Mouse (Mus musculus) fibroblast of lung, adult 2 months (primary cell): ENCODE measurements around the gene Tec.

ENCODE experiments used
- DNase-seq: peaks from one replicate; pipeline ENCODE4 v3.0.0-alpha.2; 2011; ENCODE audit warnings: low read depth

Gene Tec

DNA sequence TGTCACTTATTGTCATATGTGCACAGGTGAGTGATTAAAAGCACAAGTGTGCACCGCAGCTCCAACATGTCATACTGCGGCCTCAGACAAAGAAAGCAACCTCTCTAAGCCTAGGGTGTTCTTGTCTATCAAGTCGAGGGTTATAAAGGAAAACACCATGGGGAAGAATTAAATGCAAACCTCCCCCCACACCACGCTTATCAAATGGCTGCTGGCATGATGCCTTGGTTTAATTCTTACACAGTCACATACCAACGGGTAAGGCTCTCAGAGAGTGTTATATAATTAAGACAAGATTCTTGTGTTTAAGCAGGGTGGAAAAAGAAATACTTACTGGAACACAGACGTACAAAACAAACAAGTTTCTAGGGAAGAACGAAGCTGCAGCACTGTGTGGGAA lies 132.5 kb downstream of the Tec start:
- DNase-seq: no peak

DNA sequence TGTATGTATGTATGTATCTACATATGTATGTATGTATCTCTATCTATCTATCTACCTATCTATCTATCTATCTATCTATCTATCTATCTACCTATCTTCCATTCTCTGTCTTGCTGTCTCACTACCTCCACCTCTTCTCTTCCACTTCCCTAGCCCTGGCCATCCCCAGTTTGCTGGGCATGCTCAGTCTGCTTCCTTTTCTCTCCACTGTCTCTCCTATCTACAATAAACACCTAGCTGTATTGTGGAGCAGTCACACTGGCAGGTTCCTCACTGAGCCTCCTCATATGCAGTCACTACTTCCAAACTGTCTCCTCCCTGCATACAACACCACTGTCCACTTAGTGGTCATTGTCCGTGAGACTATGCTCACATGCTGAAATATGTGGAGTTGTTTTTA lies 135.4 kb downstream of the Tec start:
- DNase-seq: no peak

- DNase-seq: peak; percentile 14
Measured at GRCm38 (mm10) chr5:72725404-72725803, 142.9 kb downstream of the Tec start.

GRCm38 (mm10) chr5:72723429-72723828 lies 144.9 kb downstream of the Tec start:
- DNase-seq: no peak

GRCm38 (mm10) chr5:72720587-72720986 lies 147.7 kb downstream of the Tec start:
- DNase-seq: no peak

DNA sequence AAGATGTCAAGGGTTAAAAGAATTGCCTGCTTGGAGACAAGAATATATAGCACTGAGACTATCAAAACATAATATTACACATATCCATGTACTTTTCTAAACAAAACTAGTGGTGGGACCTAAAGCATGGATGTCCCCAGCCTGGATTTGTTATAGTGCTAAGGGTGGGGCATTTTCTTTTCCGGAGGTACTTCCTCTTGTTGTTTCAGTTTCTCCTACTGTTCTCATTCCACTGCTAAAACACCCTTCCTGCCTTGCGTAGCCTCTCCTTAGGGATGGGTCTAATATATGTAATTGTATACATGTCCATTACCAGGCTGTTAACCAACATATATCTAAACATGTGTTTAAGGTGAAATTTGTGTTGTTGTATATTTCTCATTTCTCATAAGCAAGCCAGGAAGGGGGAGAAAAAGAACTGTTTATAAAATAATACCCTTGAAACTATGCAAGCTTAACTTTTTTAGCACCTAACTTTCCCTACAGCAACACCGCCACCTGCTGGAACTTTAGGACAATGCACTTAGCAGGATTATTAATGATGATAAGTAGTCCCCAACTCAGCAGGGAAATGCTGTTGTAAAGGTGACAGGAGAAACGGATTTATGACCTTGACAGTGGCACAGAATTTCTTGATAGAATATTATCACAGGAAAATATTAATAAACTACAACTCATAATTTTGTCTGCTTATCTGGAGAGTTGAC lies 157.6 kb downstream of the Tec start:
- no peak for DNase-seq

- no peak for DNase-seq
Measured at GRCm38 (mm10) chr5:72709976-72710375, 158.3 kb downstream of the Tec start.

- no peak for DNase-seq
Measured at GRCm38 (mm10) chr5:72709451-72709850, 158.8 kb downstream of the Tec start.

DNA sequence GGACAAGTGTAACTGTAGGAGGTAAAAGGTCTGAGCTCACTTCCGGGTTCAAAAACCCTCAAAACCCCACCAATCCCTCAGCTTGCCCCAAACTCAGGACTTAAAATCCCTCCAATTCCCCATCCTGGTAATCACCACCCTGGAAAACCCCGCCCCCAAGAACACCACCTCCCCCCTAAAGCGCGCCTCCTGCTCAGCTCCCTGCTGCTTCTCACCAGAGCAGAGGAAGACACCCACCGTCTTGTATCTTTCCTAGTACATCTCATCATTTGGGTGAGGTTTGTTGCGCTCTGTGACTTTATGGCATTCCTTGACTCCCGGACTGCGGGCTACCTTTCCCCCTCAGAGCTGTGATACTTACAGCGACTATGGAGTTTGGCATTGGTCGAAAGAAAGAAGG lies 161.6 kb downstream of the Tec start:
- no peak for DNase-seq

DNA sequence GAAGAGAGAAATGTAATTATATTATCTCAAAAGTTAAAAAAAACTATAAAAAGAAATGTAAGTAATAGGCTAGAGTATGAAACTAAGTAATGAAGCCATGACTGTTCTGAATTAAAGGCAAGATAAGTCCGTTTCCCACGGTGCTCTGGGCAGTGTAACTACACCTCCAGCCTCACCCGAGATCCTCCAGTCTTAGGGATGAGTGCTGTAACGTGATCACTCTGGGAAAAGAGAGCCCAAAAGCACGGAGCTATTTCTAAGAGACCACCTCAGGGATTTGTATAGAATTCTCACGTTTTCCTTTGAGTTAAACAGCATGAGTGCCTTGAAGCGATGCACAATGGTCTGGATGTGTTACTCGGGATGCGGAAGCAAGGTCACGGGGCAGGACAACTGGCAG lies 162.2 kb downstream of the Tec start:
- DNase-seq: no peak
